Mouse (Mus musculus): ENCODE results near the gene Nol11. TPM values are rescaled to one million over a fixed set of nuclear protein-coding genes. Genes with fewer than 3 reads are reported as not detected.

Nol11 gene
- 37.7 TPM for total RNA-seq (2023)

DNA sequence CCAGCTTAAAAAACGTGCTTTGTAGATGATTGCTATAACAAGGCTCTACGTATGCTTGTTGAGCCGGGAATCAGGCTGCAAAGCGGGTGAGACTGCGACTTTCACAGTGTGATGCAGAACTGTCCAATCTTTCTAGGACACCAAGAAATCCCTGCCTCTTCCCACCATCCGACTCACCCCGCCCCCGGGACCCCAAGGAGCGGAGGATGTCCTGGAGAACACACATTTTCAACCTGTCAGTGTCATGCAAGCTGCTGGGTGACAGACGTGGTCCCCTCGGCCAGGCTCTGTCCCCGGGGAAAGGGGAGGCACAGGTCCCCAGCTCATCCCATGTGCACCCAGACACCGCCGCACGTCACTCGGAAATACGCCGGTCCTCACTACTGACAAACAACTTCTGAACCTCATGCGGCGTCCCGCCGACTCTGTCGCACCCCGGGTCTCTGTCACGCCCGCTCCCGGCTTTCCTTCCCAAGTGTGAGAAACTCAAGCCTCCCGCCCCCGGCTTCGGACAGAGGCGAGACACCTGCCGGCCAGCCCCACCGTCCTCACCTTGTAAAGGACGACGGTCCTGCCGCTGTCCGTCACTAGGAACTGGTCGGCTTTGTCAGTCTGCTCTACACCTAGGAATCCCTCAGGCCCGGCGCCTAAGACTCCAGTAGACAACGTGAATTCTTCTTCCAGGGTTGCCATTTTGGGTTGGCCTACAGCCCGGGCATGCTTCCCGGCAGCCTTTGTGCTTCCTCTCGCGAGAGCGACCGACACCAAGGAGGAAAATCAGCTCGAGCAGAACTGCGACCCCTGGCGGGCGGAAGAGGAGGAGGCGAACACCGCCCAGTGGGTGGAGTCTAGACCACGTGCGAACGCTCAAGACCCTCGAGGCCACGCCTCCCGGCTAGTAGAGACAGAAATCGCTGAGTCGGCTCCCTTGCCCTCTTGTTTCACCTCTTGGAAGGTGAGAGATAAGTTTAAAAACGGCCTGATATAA, at the start of gene Nol11:
TSS of gene Nol11 (minus strand) at position 817 of the 988 bp plus-strand sequence.

GRCm38 (mm10) chr11:107131749-107132421, 57.3 kb downstream of the Nol11 start, which contains the start of gene Bptf:
TSS of gene Bptf (minus strand) at chr11:107132127.

Other genes starting within 250 kb of the Nol11 start
- 10.6 TPM for gene Kpna2, start 189.8 kb downstream of the Nol11 start, total RNA-seq (2023)
- gene 1810010H24Rik, start 163.7 kb downstream of the Nol11 start, total RNA-seq (2023): 0.31 TPM
- gene Bptf, start 57.3 kb downstream of the Nol11 start, total RNA-seq (2023): 150 TPM